Mouse (Mus musculus): ENCODE results near the gene BC049715.

GRCm38 (mm10) chr6:136889067-136889466 is 61.6 kb downstream of the BC049715 start:
- no peak for TF ChIP-seq CTCF (IDR thresholded peaks at IDR 0.05; ENCODE audit: low read depth)
- TF ChIP-seq EP300 (IDR thresholded peaks at IDR 0.05; ENCODE audit: low read depth): no peak
